Mouse (Mus musculus): ENCODE data around the gene Eif4e2. TPM values are rescaled to one million over a fixed set of nuclear protein-coding genes. Genes with fewer than 3 reads are reported as not detected.
A peak's percentile ranks its signal among the peaks of the same experiment; 100 is the strongest.

Gene Eif4e2
- polyA plus RNA-seq, 1 experiment from 2014 or later = 118 TPM

DNA sequence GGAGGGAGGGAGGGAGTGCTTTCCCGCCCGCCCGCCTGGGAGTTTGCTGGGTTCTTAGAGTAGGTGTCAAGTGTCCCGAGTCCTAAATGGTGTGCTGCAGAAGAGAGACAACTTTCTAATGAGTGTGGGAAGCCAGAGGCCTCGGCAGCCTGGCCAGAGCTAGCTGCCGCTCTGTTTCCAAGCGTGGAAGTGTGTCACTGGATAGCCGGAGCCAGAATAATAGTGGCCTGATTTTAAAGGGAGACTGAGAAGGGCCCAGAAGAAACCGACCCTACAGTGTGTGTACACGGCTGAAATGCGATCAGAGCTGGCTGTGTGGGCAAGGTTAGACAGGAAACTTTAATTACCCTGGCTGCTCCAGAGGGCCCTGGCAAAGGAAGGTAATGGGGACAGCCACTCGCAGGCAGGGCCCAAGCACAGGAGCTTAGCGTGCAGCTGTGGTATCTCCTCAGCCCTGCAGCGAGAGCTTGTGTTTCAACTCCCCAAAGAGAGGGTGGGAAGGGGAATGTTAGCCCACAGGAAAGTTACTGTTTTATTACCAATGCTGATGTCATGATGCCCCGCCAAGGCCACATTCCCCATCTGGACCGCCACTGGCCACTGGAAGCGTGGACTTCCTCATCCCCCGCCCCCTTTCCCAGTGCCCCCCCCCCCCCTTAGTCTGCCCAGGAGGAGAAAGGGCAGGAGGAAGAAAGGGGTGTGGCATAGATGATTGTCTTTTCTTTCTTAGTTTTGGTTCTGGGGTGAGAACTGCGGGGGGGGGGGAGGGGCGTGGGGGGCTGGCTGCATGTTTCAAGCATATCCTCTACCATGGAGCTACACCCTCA, 57.1 kb downstream of the Eif4e2 start:
- Histone ChIP-seq H3K36me3 (ENCODE audit: insufficient read depth, low read length) (no peaks in the 10 kb centered on the region), H3K9me3 (ENCODE audit: low read length) (no peaks in the 10 kb centered on the region), H3K4me3 (ENCODE audit: low read depth, low read length) (no peak overlapping the region), H3K9ac (replicated peaks; ENCODE audit: low read depth) (no peak overlapping the region), H3K4me1 (ENCODE audit: insufficient read depth, low read depth, low read length) (no peaks in the 10 kb centered on the region; the same call in 1 of the 2 replicates), H3K4me2 (replicated peaks; ENCODE audit: low read depth, low read length) (no peak overlapping the region), H3K27ac (ENCODE audit: low read length) (no peak overlapping the region), H3K27me3 (replicated peaks; ENCODE audit: insufficient read depth, low read length) (peaks cover 3% of the 10 kb centered on the region)
- DNase-seq (ENCODE audit: low spot score) (peak; percentile 20), ATAC-seq (peak; percentile 35)
- TF ChIP-seq EP300 (IDR thresholded peaks at IDR 0.05) (no peak), CTCF (IDR thresholded peaks at IDR 0.05) (no peak)
- 19% methylated on average over 15 of the region's 20 CpGs for WGBS

DNA sequence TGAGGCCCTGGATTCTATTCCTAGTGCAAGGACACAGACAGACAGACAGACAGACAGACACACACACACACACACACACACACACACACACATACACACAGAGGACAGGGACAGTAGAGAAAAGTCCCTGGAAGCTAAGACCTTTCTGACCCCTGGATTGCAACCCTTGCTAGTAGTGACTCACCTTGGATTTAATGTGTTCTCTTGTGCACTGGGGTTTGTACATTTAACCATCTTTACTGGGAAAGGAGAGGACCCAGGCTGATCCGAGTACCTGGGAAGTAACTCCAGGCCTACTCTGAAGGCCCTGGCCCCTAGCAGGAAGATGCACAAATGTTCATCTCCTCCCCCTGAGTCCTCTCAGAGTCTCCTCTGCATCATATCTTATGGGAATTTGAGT, 57.9 kb downstream of the Eif4e2 start:
- TF ChIP-seq CTCF (IDR thresholded peaks at IDR 0.05) (no peak), EP300 (IDR thresholded peaks at IDR 0.05) (no peak)
- no peak overlapping the region for H3K4me3 ChIP-seq (ENCODE audit: low read depth, low read length)
- no peak overlapping the region for H3K9ac ChIP-seq (replicated peaks; ENCODE audit: low read depth)
- no peak overlapping the region for H3K4me2 ChIP-seq (replicated peaks; ENCODE audit: low read depth, low read length)
- H3K4me1 ChIP-seq (ENCODE audit: insufficient read depth, low read depth, low read length) = no peaks in the 10 kb centered on the region; the same call in 1 of the 2 replicates
- ATAC-seq = no peak
- no peaks in the 10 kb centered on the region for H3K36me3 ChIP-seq (ENCODE audit: insufficient read depth, low read length)
- DNase-seq (ENCODE audit: low spot score) = no peak
- 85% methylated on average over 1 of the region's 1 CpGs for WGBS
- no peaks in the 10 kb centered on the region for H3K9me3 ChIP-seq (ENCODE audit: low read length)
- no peak overlapping the region for H3K27ac ChIP-seq (ENCODE audit: low read length)
- no peaks in the 10 kb centered on the region; the same call in none of the 2 replicates for H3K27me3 ChIP-seq (replicated peaks; ENCODE audit: insufficient read depth, low read length)

DNA sequence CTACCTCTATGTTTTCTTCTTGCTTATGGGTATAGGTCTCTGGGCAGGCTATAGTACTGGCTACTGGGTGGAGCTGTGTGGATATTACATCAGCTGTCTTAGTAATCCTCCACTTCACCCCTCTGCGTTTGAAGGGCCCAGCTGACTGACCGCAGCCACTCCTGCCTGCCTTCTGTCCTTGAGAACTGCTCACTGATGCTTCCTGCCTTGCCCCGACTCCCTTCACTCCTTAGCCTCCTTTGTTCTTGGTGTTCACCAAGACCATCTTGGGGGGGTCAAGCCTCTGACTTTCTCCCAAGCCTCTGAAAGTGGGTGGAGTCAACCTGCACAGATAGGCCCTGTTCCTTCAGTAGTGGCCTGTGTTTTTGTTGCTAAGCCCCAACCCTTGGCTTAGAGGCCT, 58.7 kb downstream of the Eif4e2 start:
- Histone ChIP-seq H3K9ac (replicated peaks; ENCODE audit: low read depth) (no peak overlapping the region), H3K4me1 (ENCODE audit: insufficient read depth, low read depth, low read length) (no peaks in the 10 kb centered on the region; the same call in 1 of the 2 replicates), H3K4me2 (replicated peaks; ENCODE audit: low read depth, low read length) (no peak overlapping the region), H3K27me3 (replicated peaks; ENCODE audit: insufficient read depth, low read length) (no peaks in the 10 kb centered on the region; the same call in 1 of the 2 replicates), H3K27ac (ENCODE audit: low read length) (no peak overlapping the region), H3K4me3 (ENCODE audit: low read depth, low read length) (no peak overlapping the region), H3K36me3 (ENCODE audit: insufficient read depth, low read length) (no peaks in the 10 kb centered on the region), H3K9me3 (ENCODE audit: low read length) (no peaks in the 10 kb centered on the region)
- peak; percentile 49; the same call in 1 of the 2 replicates for ATAC-seq
- DNase-seq (ENCODE audit: low spot score) = peak; percentile 26
- WGBS = 39% methylated on average over 3 of the region's 3 CpGs
- TF ChIP-seq CTCF (IDR thresholded peaks at IDR 0.05) (no peak), EP300 (IDR thresholded peaks at IDR 0.05) (no peak)

DNA sequence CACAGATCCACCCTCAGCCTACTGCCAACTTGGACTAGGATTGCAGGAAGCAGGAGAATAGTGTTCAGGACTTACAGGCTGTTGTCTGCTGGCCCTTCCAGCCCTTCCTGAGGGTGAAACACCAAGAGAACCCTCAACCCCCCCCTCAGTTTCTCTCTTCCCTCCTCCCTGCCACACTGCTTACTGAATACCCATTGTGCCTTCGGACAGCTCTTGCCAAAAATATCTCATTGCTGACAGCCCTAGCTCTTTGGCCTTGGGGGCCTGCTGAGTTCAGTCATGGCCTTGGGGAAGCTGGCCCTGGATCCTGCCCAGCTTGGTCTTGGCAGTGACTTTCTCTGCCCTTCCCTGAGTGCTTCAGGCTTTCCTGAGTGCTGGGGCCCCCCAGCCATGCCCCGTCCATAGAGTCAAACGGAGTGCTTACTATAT, 59.8 kb downstream of the Eif4e2 start:
- ATAC-seq (0 out of 2 replicates have a peak, but pooled peaks have one; percentile 9), DNase-seq (ENCODE audit: low spot score) (no peak)
- Histone ChIP-seq H3K4me1 (ENCODE audit: insufficient read depth, low read depth, low read length) (no peaks in the 10 kb centered on the region; the same call in 1 of the 2 replicates), H3K9me3 (ENCODE audit: low read length) (no peaks in the 10 kb centered on the region), H3K27me3 (replicated peaks; ENCODE audit: insufficient read depth, low read length) (no peaks in the 10 kb centered on the region; the same call in 1 of the 2 replicates), H3K9ac (replicated peaks; ENCODE audit: low read depth) (no peak overlapping the region), H3K36me3 (ENCODE audit: insufficient read depth, low read length) (no peaks in the 10 kb centered on the region), H3K4me2 (replicated peaks; ENCODE audit: low read depth, low read length) (no peak overlapping the region), H3K4me3 (ENCODE audit: low read depth, low read length) (no peak overlapping the region), H3K27ac (ENCODE audit: low read length) (no peak overlapping the region)
- no peak for TF ChIP-seq EP300 (IDR thresholded peaks at IDR 0.05)
- TF ChIP-seq CTCF (IDR thresholded peaks at IDR 0.05) = no peak
- 58% methylated on average over 3 of the region's 3 CpGs for WGBS

DNA sequence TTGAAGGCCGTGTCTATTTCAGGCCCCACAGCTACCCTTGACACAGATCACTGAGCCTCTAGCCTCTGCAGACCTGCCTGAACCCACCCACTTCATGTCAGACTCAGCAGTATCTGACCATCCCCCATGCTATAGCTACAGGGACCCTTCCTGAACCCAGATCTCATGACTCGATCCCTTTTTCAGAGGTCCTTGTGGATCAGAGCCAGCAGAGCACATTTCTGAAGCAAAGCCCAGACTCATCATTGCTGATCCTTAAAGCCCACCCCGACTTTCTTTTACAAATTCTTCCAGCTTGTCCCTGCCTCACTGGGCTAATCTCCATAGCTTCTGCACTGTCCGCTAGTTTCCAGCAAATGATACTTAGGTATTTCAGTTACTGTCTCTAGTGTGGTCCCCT, 60.4 kb downstream of the Eif4e2 start:
- ATAC-seq (no peak), DNase-seq (ENCODE audit: low spot score) (no peak)
- Histone ChIP-seq H3K27ac (ENCODE audit: low read length) (no peak overlapping the region), H3K9ac (replicated peaks; ENCODE audit: low read depth) (no peak overlapping the region), H3K4me1 (ENCODE audit: insufficient read depth, low read depth, low read length) (no peaks in the 10 kb centered on the region; the same call in 1 of the 2 replicates), H3K4me3 (ENCODE audit: low read depth, low read length) (no peak overlapping the region), H3K9me3 (ENCODE audit: low read length) (no peaks in the 10 kb centered on the region), H3K36me3 (ENCODE audit: insufficient read depth, low read length) (no peaks in the 10 kb centered on the region), H3K27me3 (replicated peaks; ENCODE audit: insufficient read depth, low read length) (no peaks in the 10 kb centered on the region; the same call in 1 of the 2 replicates), H3K4me2 (replicated peaks; ENCODE audit: low read depth, low read length) (no peak overlapping the region)
- WGBS = 60% methylated on average over 4 of the region's 4 CpGs
- TF ChIP-seq CTCF (IDR thresholded peaks at IDR 0.05) (no peak), EP300 (IDR thresholded peaks at IDR 0.05) (no peak)

DNA sequence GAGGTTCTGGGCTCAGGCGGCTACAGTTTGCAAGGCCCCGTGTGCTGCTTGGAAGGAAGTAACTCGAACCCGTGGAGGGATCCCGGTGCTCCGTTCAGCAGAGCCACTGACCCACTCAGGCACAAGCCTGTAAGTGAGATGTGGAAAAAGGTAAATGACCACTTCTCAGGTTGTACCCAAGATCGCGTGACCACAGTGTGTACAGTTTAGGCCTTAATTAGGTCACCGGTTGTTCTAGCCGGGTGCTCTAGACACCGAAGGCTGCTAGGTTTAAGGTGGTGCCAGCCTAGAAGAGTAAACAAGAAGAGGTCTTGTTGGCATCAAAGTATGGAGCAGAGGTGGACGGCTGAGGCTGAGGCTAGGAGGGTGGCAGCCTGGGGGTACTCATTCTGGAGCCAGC, 61.4 kb downstream of the Eif4e2 start:
- Histone ChIP-seq H3K9me3 (ENCODE audit: low read length) (no peaks in the 10 kb centered on the region), H3K9ac (replicated peaks; ENCODE audit: low read depth) (no peak overlapping the region), H3K4me2 (replicated peaks; ENCODE audit: low read depth, low read length) (no peak overlapping the region), H3K4me1 (ENCODE audit: insufficient read depth, low read depth, low read length) (no peaks in the 10 kb centered on the region), H3K36me3 (ENCODE audit: insufficient read depth, low read length) (no peaks in the 10 kb centered on the region), H3K4me3 (ENCODE audit: low read depth, low read length) (no peak overlapping the region), H3K27ac (ENCODE audit: low read length) (no peak overlapping the region), H3K27me3 (replicated peaks; ENCODE audit: insufficient read depth, low read length) (no peaks in the 10 kb centered on the region; the same call in 1 of the 2 replicates)
- WGBS = 80% methylated on average over 12 of the region's 12 CpGs
- DNase-seq (ENCODE audit: low spot score) (no peak), ATAC-seq (no peak)
- no peak for TF ChIP-seq CTCF (IDR thresholded peaks at IDR 0.05)
- TF ChIP-seq EP300 (IDR thresholded peaks at IDR 0.05) = no peak
